Mouse (Mus musculus) lung, adult 2 months (tissue): ENCODE measurements around the gene Neurod6.

ENCODE experiments used
- CTCF ChIP-seq: fragments of 200-500 bp; IDR thresholded peaks from 2 replicates; pipeline ENCODE4 v1.5.1; 2011; ENCODE audit warnings: mild to moderate bottlenecking, low read length, control low read depth; ENCODE audit not compliant: insufficient read depth
- POLR2A ChIP-seq: fragments of 200-500 bp; IDR thresholded peaks from 2 replicates; pipeline ENCODE4 v1.6.1; 2011; ENCODE audit warnings: low read depth, mild to moderate bottlenecking, control low read depth, low read length, borderline replicate concordance; ENCODE audit errors: extremely low read depth

DNA sequence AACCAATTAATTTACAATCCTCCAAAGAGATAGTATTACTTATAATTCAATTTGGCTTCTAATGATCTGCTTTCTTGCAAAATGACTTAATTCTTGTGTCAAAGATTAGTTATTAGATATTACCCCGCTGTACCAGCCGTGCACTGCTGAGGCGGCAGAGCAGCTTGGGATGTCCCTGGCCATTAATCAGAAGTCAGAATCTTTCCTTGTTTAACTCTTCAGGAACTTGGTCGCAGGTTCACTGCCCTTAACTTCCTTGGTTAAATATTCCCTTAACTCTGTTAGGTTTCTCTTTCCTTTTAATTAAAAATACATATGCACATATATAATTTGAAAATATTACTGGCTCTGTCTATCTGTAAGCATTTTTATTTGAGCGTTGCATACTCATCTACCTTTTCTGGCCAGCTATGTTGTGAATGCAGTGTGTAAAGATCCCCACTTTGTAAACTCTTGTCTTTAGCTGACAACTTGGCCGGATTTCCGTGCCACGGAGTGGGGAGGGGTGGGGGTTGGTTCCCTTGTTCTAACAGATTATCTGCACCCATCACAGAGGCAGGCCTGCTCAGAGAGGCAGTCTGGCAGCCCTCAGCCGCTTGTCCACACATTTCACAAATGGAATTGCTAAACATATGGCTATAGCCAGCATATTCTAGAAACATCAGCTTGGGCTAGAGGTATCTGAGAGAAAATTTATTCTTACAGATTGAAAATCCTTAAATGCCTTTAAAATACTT is 34.1 kb downstream of the Neurod6 start:
- TF ChIP-seq POLR2A (no peak), CTCF (no peak)
